Mouse (Mus musculus) lung, adult 2 months (tissue): Measurements from ENCODE around the gene Mtch1.

Experiments used
- CTCF ChIP-seq: fragments of 200-500 bp; IDR thresholded peaks from 2 replicates; pipeline ENCODE4 v1.5.1; 2011; ENCODE audit warnings: mild to moderate bottlenecking, low read length, control low read depth; ENCODE audit not compliant: insufficient read depth
- POLR2A ChIP-seq: fragments of 200-500 bp; IDR thresholded peaks from 2 replicates; pipeline ENCODE4 v1.6.1; 2011; ENCODE audit warnings: low read depth, mild to moderate bottlenecking, control low read depth, low read length, borderline replicate concordance; ENCODE audit errors: extremely low read depth

DNA sequence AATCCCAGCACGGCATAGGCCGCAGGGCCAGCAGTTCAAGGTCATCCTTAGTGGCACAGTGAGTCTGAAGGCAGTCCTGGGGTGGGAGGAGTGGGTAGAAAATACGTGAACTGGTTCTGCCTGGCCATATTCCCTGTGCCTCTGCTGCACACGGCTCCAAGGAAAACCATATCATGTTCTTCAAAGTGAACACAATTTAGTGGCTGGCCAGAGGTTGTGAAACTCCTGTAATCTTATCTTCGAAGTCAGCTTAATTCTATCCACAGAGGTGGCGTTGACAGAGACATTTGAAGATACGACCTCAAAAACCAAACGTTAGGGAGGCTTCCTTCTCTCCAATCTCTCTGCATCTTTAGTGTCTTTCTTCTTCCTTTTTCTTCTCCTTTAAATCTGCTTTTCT, 43.5 kb upstream of the Mtch1 start:
- TF ChIP-seq CTCF (no peak), POLR2A (no peak)
